Mouse (Mus musculus) erythroid progenitor cell, adult 5-6 weeks (primary cell): Measurements from ENCODE around the gene Slc28a1. TPM values are rescaled to one million over a fixed set of nuclear protein-coding genes. Genes with fewer than 3 reads are reported as not detected.
"Not testable (repeated sequence)": the region's sequence is repeated elsewhere in the genome, so short reads cannot be mapped to it uniquely, and the experiment has no call there.

Source experiments
- ATAC-seq: replicated peaks from 2 replicates; pipeline ENCODE4 v1.8.0; 2016; ENCODE audit warnings: moderate number of reproducible peaks, mild to moderate bottlenecking, moderate TSS enrichment, inconsistent platforms; ENCODE audit not compliant: poor library complexity, low FRiP score, severe bottlenecking
- total RNA-seq, 2 experiments: library from RNA; stranded (forward) in 1 of 2; stranded (reverse) in 1 of 2; fragments of 150-400 nt in 1 of 2; fragments of 186-747, 209-891 nt in 1 of 2; gene quantifications; 2 replicates each; pipeline versions ENCODE4 v1.2.3 to v1.2.4; 2015 to 2017; ENCODE audit warnings: low replicate concordance in 2 of 2

Slc28a1 gene
- total RNA-seq, 2 experiments from 2014 or later, result not detected

DNA sequence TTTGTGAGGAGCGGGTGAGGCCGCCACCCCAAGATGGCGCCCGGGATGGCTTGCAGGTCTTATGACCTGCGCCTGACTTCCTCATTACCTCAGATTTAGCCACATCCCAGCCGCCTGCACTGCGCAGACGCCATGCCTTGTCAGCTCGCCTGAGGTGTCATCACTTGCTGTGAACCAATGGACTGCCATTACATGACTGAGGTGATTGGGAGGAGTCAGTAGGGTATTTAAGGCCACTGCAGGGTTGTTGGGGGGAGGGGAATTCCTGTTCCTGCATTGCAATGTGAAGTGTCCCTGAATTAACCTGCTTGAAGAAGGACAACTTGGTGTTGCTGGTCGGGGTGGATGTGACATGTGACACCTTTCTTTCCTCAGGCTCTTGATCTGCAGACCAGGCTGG, 89.0 kb downstream of the Slc28a1 start:
- ATAC-seq, result not testable (repeated sequence)

DNA sequence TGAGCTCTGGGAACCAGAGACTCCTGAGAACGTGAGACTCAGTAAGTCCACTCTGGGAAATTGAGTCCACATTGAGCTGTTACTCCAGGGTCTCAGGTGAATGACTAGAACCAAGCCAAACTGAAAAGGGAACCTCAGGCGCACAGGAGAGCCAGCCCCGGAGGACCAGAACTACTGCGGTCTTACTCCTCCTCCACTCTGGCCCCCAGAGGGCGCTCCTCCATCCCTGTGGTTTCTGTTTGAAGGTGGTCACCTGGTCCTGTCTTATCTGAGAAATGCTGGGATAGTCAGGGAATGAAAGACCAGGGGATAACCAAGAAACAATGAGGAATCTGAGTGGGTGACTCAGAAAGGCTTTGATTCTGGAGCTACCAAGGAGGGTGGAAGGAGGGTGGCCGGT, 94.3 kb downstream of the Slc28a1 start:
- no peak for ATAC-seq

DNA sequence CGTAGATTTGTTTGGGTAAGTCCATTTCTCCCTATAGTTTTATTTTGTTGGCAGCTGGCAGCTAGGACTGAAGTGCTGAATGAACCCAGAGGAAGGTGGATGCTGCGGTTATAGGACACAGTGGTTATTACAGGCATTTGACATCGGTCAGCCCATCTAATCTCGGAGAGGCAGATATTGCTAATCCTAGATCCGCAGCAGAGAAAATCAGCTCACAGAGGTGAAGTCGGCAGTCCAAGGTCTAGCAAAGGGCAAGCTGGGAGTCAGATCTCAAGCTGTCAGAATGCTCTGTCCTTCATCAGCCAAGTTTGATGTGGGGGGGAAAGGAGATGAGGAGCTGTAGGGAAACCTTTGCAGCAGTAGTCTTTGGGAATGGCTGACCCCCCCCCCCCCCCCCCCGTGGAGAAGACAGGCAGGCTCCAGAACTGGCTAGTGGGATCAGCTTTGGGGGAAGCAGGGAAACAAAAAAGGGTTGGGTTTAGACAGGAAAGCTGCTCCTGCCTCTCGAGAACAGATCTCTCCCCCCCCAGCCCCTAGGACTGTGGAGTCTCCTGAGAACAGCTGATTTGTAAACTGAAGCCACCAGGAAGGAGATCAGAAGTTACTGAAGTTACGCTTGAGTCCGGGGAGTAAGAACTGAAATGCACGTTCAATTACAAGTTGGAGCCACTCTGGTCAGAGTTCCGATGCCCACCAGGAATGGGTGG, 95.5 kb downstream of the Slc28a1 start:
- no peak for ATAC-seq

DNA sequence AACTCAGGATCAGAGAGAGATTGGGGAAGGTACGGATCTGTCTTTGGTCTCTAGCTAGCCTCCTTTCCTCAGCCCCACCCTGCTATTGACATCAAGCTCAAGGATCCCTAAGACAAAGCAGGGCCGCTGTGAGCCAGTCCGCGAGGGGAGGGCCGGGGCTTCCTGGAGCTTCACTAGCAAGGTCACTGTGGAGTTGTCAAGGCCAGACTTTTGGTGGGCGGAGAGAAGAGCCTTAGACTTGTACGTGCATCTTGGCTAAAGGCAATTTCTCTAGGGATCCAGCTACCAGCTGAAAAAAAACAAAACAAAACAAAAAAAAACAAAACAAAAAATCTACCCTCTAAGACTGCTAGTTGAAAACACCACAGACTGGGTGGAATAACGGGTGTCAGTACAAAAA, 97.2 kb downstream of the Slc28a1 start:
- no peak for ATAC-seq

DNA sequence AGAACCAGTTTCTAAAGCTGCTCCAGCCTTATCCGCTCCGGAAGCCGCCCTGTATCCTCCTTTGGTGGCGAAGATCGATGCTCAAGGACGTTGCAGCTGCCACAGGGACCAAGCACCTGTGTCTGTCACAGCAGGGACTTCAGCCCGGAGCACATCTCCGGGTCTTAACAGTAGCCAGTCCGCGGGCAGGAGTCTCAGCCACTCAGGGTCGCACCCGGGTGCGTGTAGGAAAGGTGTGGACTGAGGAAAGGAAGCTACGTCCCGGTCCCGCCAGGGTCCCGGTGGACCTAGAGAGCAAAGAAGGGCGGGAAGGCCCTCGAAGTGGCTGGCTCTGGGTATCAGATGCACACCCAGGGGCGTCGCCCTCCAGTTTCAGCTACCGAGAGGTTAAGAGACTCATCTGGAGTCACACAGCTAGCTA, 97.7 kb downstream of the Slc28a1 start:
- no peak for ATAC-seq

DNA sequence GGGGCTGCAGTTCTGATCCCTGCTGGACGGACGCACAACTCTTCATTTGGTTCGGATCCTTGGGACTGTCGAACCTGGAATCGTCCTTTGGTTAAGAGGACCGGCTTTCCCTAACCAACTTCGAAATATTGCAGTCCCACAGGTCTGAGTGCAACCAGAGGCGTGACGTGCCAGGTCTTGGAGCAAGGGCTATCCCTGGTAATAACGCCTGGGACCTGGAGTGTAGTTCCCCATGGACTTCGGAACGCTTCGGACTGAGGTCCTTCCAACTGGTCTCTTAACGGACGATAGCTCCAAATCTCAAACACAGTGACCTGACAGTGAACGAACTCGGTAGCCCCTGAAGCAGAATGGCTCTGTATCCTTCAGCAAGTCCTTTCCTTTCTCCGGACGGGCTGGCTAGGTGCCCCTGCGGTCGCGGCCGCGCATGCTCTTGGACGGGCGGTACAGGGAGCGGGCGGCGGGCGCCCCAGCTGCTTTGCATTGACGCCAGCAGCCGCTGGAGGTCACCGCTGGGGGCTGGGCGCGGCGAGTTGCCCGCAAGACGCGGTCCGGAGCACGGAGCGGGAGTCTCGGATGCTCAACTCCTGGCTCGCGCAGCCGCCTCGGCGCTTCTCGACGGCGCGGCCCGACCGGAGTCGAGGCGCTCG, 98.2 kb downstream of the Slc28a1 start:
- no peak; the same call in 1 of the 2 replicates for ATAC-seq

DNA sequence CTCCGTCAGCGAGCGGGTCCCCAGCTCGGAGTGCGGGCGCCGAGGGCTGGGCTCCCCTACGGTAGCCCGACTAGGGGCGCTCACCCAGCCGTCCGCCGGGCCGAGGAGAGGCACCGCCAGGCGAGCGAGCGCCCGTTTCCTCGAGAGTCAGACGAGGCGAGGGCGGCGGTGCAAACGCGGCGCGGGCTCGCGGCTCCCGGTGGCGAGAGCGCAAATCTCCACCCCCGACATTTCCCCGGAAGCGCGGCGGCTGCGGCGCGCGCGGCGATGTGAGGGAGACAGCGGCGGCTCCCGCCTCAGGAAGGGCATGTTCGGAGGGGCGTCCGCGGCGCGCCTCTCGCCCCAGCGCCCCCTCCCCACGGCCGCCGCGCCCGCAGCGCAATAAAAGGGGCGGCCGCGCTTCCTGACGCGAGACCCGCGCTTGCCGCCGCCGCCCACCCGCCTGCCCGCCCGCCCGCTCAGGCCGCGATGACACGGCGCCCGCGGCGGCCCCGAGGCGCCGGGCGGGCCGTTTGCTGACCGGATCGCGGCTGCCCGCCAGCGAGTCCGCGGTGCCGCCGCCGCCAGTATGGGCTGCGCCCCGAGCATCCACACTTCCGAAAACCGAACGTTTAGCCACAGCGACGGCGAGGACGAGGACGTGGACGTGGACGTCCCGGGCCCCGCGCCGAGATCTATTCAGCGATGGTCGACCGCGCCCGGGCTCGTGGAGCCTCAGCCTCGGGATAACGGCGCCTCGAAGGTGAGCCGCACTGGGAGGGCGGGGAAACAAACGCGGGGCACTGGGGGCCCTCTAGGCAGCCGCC, 99.0 kb downstream of the Slc28a1 start, which contains the start of gene Pde8a:
TSS of gene Pde8a (plus strand) at position 250 of the 806 bp plus-strand sequence.
- no peak for ATAC-seq

DNA sequence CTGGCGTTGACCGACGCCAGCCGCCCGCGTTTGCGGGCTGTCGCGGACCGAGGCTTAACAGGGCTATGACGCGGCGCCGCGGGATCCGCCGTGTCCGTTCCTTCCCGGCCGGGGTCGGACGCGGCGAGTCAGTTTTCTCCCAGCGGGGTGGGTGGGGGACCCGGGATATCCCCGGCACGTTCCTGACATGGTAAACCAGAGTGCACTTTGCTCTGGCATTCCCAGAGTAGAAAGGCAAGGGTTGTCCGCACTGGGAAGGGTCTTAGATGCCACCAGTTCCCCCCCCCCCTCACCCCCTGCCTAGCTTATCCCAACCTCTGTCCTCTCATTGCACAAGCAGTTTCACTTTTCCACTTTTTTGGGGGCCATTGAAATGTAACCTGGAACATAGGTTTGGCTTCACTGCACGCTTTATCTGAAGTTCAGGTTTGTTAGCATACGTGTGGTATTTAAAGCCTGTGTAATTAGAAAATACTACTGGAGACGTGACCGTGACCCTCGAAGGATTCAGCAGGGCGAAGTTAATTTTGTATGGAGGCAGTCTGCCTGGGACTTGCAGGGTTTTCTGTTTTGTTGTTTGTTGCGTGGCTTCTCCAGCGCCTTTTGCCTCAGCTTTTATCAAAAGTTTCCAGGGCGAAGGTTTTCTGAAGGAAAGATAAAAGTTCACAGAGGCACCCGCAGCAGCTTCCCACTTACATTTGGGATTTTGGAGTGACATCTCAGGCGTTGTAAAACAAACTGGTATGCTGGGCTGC, 99.7 kb downstream of the Slc28a1 start:
- ATAC-seq, result no peak

DNA sequence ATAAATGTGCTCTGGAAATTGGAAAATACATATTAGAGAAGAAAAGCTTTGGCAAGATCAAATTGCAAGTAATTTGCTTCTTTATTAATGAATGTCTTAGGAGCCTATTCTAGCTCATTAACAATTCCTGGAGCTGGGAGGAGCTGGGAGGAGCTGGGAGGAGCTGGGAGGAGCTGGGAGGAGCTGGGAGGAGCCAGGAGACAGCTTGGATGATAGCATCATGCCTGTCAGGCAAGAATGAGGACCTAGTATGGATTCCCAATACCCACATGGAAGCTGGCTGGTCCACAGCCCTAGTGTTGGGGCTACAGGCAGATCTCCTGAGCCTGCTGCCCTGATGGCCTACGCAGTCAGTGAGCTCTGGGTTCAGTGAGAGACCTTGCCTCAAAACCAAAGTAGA, 101.4 kb downstream of the Slc28a1 start:
- no peak for ATAC-seq

DNA sequence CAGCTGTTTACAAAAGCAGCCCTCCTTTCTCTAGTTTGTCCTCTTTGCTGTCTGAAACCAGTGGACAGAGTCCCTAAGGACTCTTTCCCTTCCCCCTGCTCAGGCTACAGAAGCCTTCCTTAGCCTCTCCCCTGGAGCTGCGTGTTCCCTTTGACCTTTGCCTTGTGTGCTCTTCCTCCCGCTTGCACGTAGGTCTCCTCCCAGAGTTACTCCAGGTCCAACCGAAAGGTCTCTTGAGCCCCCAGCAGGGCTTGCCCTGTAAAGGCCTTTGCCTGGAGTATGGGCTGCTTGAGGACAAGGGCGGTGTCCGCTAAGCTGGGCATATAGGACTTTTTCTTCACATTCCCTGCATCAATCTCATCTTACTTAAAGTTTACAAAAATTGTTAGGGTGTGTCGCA, 104.7 kb downstream of the Slc28a1 start:
- no peak for ATAC-seq

Other genes with a start within 250 kb of the Slc28a1 start
- 4.0 and 9.6 TPM in 2 replicates for gene Wdr73, start 213.5 kb upstream of the Slc28a1 start, total RNA-seq (2015; ENCODE audit: low replicate concordance)
- gene Wdr73, start 213.5 kb upstream of the Slc28a1 start, total RNA-seq (2017; ENCODE audit: low replicate concordance), result 1.6 and 4.1 TPM in 2 replicates
- 17.6 TPM in 1 of 2 replicates, not detected in the other for gene Nmb, start 209.7 kb upstream of the Slc28a1 start, total RNA-seq (2015; ENCODE audit: low replicate concordance)
- 2.9 TPM in 1 of 2 replicates, not detected in the other for gene Nmb, start 209.7 kb upstream of the Slc28a1 start, total RNA-seq (2017; ENCODE audit: low replicate concordance)
- 59.5 and 114 TPM in 2 replicates for gene Sec11a, start 167.0 kb upstream of the Slc28a1 start, total RNA-seq (2015; ENCODE audit: low replicate concordance)
- gene Sec11a, start 167.0 kb upstream of the Slc28a1 start, total RNA-seq (2017; ENCODE audit: low replicate concordance), result 60.1 and 88.2 TPM in 2 replicates
- gene Zfp592, start 121.1 kb upstream of the Slc28a1 start, total RNA-seq (2015; ENCODE audit: low replicate concordance), result 23.8 and 33.1 TPM in 2 replicates
- gene Zfp592, start 121.1 kb upstream of the Slc28a1 start, total RNA-seq (2017; ENCODE audit: low replicate concordance), result 22.3 and 38.0 TPM in 2 replicates
- 0.36 TPM in 1 of 2 replicates, not detected in the other for gene Alpk3, start 57.2 kb upstream of the Slc28a1 start, total RNA-seq (2015; ENCODE audit: low replicate concordance)
- gene Alpk3, start 57.2 kb upstream of the Slc28a1 start, total RNA-seq (2017; ENCODE audit: low replicate concordance), result not detected in 2 replicates
- gene Pde8a, start 98.8 kb downstream of the Slc28a1 start, total RNA-seq (2015; ENCODE audit: low replicate concordance), result 1.8 and 32.3 TPM in 2 replicates
- 2.3 TPM in 1 of 2 replicates, not detected in the other for gene Pde8a, start 98.8 kb downstream of the Slc28a1 start, total RNA-seq (2017; ENCODE audit: low replicate concordance)
- 680 and 1,163 TPM in 2 replicates for gene Rps17, start 230.5 kb downstream of the Slc28a1 start, total RNA-seq (2015; ENCODE audit: low replicate concordance)
- 771 and 878 TPM in 2 replicates for gene Rps17, start 230.5 kb downstream of the Slc28a1 start, total RNA-seq (2017; ENCODE audit: low replicate concordance)